Mouse (Mus musculus) olfactory bulb, adult 2 months (tissue): ENCODE results near the gene Banp.

Experiments
- CTCF ChIP-seq: fragments of 200-500 bp; IDR thresholded peaks from 2 replicates; pipeline ENCODE4 v1.5.1; 2012; ENCODE audit warnings: low read depth, mild to moderate bottlenecking, low read length, moderate library complexity; ENCODE audit not compliant: insufficient read depth
- POLR2A ChIP-seq: fragments of 200-500 bp; IDR thresholded peaks from 2 replicates; pipeline ENCODE4 v1.6.1; 2012; ENCODE audit warnings: mild to moderate bottlenecking, low read depth, low read length, moderate library complexity; ENCODE audit not compliant: insufficient read depth

DNA sequence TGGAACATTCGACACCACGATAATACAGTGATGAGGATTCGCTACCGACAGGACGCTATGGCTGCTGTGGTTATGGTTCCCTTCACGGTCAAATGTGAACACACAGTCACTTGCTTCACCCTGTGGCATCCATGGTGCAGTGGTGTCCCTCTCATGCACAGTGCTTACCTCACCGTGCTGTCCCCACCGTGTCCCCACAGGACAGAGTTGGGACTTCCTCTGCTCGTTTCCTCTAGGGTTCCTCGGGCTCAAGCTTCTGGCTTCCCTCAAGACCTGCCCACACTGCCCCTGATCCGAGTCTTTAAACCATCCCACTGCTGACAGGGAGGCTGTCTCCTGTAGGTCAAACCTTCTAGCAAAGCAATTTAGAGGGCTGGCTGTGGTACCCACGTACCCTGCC is 128.8 kb downstream of the Banp start:
- no peak for TF ChIP-seq CTCF
- no peak for TF ChIP-seq POLR2A
